Mouse (Mus musculus): ENCODE results near the gene Dcaf8.

The Dcaf8 gene

DNA sequence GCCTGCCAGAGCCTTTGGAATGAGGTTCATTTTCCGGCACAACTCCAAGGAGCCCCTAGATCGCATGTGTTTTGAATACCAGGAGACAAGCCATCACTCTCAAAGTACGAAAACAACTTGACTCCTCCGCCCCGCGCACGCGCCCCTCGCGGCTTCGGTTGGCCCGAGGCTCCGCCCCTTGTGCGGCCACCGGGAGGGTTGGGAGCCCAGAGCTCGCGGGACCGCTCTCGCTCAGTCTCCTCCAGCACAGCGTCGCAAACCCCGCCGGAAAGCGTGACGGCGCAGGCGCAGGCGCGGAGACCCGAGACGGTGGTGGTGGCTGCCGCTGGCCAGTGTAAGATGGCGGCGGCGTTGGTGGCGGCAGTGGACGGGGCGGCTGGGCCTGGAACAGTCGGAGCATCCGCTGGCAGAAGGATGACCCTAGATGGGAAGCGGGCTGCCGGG, at the start of gene Dcaf8:
Dcaf8 (plus strand) TSS at position 250 of the 444 bp plus-strand sequence.
- peak; percentile 96 for DNase-seq (ENCODE audit: low spot score)

GRCm38 (mm10) chr1:172099325-172100033, 48.4 kb upstream of the Dcaf8 start:
- peak; percentile 73 for DNase-seq (ENCODE audit: low spot score)

DNA sequence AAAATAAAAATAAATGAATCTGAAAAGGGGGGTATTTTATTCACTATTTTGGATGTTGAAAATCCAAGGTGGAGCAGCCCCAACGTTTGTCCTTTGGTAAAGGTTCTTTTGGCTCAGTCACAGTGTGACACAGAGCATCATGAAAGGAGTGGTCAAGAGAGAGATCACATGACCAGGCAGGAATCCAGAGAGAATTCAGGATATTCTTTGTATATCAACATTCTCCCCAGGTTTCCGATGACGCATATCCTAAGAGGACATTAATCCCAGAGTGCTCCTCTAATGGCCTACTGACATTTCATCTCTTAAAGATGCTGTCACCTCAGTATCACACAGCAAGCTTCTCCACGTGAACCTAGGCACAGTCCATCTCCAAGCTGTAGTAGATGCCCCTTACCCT, 44.3 kb upstream of the Dcaf8 start:
- DNase-seq (ENCODE audit: low spot score) = no peak

GRCm38 (mm10) chr1:172105101-172105500, 42.8 kb upstream of the Dcaf8 start:
- no peak for DNase-seq (ENCODE audit: low spot score)

DNA sequence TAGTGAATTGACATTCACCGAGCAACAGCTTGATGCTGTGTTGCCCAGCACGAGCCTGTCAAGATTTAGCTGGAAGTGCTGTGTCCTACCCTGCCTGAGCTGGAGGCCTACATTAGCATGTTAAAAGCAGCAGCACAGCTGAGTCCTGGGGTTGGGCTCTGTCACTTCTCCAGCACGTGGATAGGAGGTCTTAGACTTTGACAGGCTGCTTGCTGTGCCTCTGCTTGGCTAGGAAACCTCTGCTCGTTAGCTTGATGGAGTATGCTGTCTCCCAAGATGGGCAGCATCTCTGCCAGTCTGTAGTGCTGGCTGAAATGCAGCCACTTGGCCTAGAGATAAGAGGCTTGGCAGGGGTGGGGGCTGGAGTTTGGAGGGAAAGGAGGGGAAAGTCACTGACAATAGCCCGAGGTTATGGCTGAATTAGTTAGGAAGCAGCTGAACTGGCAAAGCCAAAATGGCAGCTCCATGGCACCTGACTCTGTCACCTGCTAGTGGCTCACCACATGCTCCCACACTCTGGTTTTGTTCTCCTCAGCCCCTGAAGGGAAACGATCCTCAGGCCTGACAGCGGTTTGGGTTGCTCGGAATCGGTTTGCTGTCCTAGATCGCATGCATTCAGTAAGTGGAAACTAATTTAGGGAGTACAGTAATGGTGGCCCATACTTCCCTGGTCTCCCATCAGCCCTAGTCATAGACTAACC, 40.0 kb upstream of the Dcaf8 start:
- DNase-seq (ENCODE audit: low spot score) = no peak

DNA sequence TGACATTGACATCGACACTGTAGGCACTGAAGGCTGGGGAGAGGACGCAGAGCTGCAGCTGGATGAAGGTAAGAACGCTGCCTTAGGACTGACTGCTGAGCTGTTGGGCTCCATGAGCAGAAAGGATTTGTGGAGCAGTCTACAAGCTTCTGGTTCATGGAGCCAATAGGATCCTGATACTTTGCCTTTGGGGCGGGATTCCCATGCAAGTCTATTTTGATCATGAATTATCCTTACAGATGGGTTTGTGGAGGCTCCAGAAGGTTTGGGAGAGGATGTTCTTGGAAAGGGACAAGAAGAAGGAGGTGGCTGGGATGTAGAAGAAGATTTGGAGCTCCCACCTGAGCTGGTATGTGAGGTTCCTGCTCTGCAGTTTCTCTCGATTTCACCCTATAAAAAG, 30.9 kb upstream of the Dcaf8 start:
- no peak for DNase-seq (ENCODE audit: low spot score)

- no peak for DNase-seq (ENCODE audit: low spot score)
Observed at GRCm38 (mm10) chr1:172119100-172119499, 28.8 kb upstream of the Dcaf8 start.

DNA sequence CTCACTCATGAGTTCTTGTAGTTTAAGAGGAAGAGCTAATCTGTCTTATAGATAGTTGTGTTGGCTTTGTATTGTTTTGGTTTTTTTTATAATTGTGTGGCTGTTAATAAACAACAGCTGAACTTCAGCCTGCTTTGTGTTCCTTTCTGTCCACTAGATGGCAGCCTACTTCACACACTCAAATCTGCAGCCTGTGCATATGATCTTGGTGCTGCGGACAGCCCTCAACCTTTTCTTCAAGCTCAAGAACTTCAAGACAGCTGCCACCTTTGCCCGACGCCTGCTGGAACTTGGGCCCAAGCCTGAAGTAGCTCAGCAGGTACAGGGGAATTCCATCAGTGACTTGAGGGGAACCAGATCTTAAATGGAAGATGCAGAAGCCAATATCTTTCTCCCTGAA, 28.2 kb upstream of the Dcaf8 start:
- DNase-seq (ENCODE audit: low spot score) = no peak

DNA sequence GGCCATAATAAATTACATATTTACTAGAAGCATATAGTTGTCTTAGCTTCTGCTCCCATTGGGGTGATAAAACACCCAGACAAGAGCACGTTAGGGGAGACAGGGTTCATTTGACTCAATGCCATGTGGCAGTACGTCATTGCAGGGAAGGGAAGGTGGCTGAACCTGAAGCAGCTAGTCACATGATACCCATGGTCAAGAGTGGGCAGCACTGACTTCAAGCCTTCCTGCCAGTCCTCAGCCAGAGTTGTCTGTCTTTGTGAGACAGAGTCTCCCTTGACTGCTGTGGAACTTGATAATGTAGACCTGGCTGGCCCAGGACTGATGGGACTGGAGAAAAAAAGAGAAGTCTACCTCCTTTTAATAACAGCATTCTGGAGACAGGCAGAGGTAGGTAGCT, 25.2 kb upstream of the Dcaf8 start:
- DNase-seq (ENCODE audit: low spot score) = no peak

DNA sequence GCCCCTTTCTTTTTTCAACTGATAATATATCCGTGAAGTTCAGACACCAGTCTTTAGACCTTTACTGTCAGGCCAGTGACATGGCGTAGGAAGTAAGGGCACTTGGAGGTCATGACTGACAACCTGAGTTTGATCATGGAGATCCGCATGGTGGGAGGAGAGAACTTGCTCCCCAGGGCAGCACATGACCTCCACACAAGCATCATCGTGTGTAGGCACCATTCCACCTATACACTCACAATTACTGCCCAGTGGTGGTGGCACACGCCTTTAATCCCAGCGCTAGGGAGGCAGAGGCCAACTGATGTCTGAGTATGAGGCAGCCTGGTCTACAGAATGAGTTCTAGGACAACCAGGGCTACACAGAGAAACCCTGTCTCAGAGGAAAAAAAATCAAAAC, 23.3 kb upstream of the Dcaf8 start:
- DNase-seq (ENCODE audit: low spot score) = no peak

- DNase-seq (ENCODE audit: low spot score) = peak; percentile 93
Observed at GRCm38 (mm10) chr1:172126376-172127347, 21.2 kb upstream of the Dcaf8 start, which contains the start of gene Pex19. Gene Pex19, plus strand, starts transcription at chr1:172126755.

DNA sequence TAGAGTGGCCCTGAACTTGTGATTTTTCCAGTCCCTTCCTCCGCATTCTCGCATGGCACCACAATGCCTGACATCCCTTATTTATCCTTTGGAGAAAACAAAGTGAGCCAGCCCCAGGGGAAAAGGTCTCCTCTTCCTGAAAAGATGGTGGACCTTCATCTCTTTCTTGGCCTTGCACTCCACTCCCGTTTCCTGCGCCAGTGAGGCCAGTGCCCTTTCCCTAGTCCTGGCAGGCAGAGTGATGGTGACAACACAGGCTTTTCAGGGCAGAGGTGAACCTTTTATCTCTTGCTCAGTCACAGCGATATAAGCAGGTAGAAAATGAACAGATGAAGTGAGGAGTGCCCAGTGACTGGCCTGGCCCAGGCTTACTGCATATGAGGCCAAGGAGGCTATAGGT, 20.4 kb upstream of the Dcaf8 start:
- peak; percentile 25 for DNase-seq (ENCODE audit: low spot score)

GRCm38 (mm10) chr1:172128563-172128962, 19.3 kb upstream of the Dcaf8 start:
- DNase-seq (ENCODE audit: low spot score) = no peak

DNA sequence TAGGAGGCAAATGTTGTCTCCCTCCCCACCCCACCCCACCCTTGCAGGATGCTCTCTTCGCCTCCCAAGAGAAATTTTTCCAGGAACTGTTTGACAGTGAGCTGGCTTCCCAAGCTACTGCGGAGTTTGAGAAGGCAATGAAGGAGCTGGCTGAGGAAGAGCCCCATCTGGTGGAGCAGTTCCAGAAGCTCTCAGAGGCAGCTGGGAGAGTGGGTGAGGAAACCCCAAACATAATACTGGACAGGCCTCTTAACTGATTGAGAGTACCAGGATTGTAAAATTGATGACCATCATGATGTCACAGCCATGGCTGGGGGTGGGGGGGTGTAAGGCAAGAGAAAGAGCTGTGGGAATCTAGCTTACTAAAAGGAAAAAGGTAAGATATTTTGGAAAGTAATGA, 18.8 kb upstream of the Dcaf8 start:
- DNase-seq (ENCODE audit: low spot score) = no peak

- no peak for DNase-seq (ENCODE audit: low spot score)
Observed at GRCm38 (mm10) chr1:172129780-172130179, 18.1 kb upstream of the Dcaf8 start.

- no peak for DNase-seq (ENCODE audit: low spot score)
Observed at GRCm38 (mm10) chr1:172132319-172132718, 15.6 kb upstream of the Dcaf8 start.

GRCm38 (mm10) chr1:172133535-172133934, 14.3 kb upstream of the Dcaf8 start:
- DNase-seq (ENCODE audit: low spot score) = no peak

DNA sequence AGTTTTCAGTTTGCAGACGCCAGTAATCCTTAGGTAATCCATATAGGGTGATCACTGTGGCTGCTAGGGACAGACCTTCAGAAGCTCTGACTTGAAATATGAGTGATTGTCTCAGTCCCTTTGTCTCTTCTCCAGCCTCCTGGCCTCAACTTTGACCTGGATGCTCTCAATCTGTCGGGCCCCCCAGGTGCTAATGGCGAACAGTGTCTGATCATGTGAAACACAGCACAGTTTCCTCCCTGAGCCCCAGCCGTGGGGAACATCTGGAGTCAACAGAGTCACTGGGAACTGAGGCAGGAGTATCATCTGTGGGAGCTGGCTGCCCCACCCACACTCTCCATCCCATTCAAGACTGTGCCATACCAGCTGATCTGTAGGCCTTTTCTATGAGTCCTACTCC, 13.8 kb upstream of the Dcaf8 start:
- DNase-seq (ENCODE audit: low spot score) = no peak

GRCm38 (mm10) chr1:172140160-172140559, 7.7 kb upstream of the Dcaf8 start:
- DNase-seq (ENCODE audit: low spot score) = no peak

DNA sequence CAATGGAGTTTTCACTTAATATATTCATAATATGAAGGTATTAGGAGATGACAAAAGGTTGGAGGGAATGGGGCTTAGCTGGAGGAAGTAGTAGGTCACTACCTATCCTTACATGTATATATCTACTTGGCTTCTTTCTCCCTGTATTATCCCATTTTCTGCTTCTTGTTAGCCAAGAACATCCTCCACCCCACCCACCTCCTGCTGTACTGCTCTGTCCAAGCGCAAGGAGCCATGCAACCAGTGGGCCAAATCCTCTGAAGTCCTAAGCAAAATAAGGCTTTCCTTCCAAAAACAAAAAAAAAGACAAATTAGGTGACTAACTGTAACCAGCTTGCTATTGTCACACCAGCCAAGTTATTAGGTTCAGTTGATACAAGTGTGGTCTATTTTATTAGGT, 7.1 kb upstream of the Dcaf8 start:
- DNase-seq (ENCODE audit: low spot score) = no peak

DNA sequence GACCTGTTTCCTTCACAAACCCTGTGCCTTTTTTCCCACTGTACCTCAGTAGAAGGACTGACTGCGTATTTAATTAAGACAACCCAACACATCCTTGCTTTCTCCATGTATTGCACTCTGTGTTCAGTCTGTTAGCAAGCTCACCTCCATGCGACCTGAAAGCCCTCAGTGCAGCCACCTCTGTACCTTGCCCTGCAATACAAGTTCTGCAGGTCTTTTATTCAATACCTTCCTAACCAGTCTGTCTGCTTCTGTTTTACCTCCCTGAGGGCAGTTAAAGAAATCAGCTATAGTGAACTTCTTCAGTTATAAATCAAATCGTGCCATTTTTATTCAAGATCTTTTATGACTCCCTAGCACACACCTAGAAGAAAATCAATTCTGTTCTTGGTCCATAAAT, 6.4 kb upstream of the Dcaf8 start:
- DNase-seq (ENCODE audit: low spot score) = no peak

DNA sequence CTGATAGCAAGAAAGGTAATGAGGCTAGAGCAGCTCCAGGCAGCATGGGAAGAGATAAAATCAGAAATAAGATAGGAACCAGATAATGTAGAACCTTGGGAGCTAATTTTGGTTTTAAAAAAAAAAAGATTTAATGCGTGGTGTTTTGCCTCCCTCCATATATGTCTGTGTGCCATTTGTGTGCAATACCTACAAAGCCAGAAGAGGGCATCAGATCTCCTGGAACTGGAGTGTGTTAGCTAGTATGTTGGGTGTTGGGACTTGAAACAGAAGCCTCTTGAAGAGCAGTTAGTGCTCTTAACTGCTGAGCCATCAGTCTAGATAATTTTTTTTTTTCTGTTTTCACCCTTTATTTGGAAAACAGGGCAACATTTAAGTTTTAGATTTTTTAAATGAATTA, 4.3 kb upstream of the Dcaf8 start:
- DNase-seq (ENCODE audit: low spot score) = peak; percentile 47
